Mouse (Mus musculus) megakaryocyte-erythroid progenitor cell, adult 5-6 weeks (primary cell): ENCODE data around the gene Qrfpr. TPM values are rescaled to one million over a fixed set of nuclear protein-coding genes. Genes with fewer than 3 reads are reported as not detected.

Experiments used
- ATAC-seq: replicated peaks from 2 replicates; pipeline ENCODE4 v1.8.0; 2016; ENCODE audit warnings: mild to moderate bottlenecking, inconsistent platforms; ENCODE audit not compliant: severe bottlenecking, poor library complexity, low FRiP score, low TSS enrichment
- total RNA-seq, 2 experiments: library from RNA; stranded (forward) in 1 of 2; stranded (reverse) in 1 of 2; fragments of 200-1000, 215-1000 nt in 1 of 2; fragments of >200 nt in 1 of 2; fragmentation: Nextera tagmentation in 1 of 2; gene quantifications; 2 replicates each; pipeline ENCODE4 v1.2.3; 2014 to 2017

The Qrfpr gene
- total RNA-seq, 2 experiments from 2014 or later = not detected

- no peak for ATAC-seq
Measured at GRCm38 (mm10) chr3:36155268-36155667, 66.8 kb downstream of the Qrfpr start.

- peak; percentile 99 for ATAC-seq
Measured at GRCm38 (mm10) chr3:36150934-36151686, 71.0 kb downstream of the Qrfpr start, which contains the start of gene D3Ertd254e. TSS of gene D3Ertd254e (plus strand) at chr3:36151017.

- no peak for ATAC-seq
Measured at GRCm38 (mm10) chr3:36150537-36150933, 71.6 kb downstream of the Qrfpr start.

GRCm38 (mm10) chr3:36138996-36139395 is 83.1 kb downstream of the Qrfpr start:
- no peak for ATAC-seq

- ATAC-seq = no peak
Measured at GRCm38 (mm10) chr3:36138171-36138660, 83.9 kb downstream of the Qrfpr start.

- peak; percentile 67; the same call in 1 of the 2 replicates for ATAC-seq
Measured at GRCm38 (mm10) chr3:36137560-36137959, 84.6 kb downstream of the Qrfpr start.

GRCm38 (mm10) chr3:36136152-36136551 is 86.0 kb downstream of the Qrfpr start:
- no peak for ATAC-seq

Other genes starting within 250 kb of the Qrfpr start
- 14.9 and 23.9 TPM in 2 replicates for gene Mccc1, start 221.6 kb downstream of the Qrfpr start, total RNA-seq (2014; fragmentation: Nextera tagmentation)
- 18.0 and 22.1 TPM in 2 replicates for gene Mccc1, start 221.6 kb downstream of the Qrfpr start, total RNA-seq (2017)
- gene Ccdc144b, start 168.8 kb downstream of the Qrfpr start, total RNA-seq (2014; fragmentation: Nextera tagmentation) = not detected in 2 replicates
- not detected in 2 replicates for gene Ccdc144b, start 168.8 kb downstream of the Qrfpr start, total RNA-seq (2017)
- gene Acad9, start 156.3 kb downstream of the Qrfpr start, total RNA-seq (2014; fragmentation: Nextera tagmentation) = 27.4 and 41.5 TPM in 2 replicates
- gene Acad9, start 156.3 kb downstream of the Qrfpr start, total RNA-seq (2017) = 43.5 and 47.0 TPM in 2 replicates
- gene D3Ertd254e, start 71.3 kb downstream of the Qrfpr start, total RNA-seq (2014; fragmentation: Nextera tagmentation) = 5.5 and 6.6 TPM in 2 replicates
- gene D3Ertd254e, start 71.3 kb downstream of the Qrfpr start, total RNA-seq (2017) = 6.1 and 6.4 TPM in 2 replicates